Mouse (Mus musculus) liver, embryonic 14.5 days (tissue): ENCODE measurements around the gene Trim16. TPM values are rescaled to one million over a fixed set of nuclear protein-coding genes. Genes with fewer than 3 reads are reported as not detected.

ENCODE experiments used
- ATAC-seq: fragments of 200-750 bp; cut with Nextera tagmentation; 2 replicates; pipeline ENCODE4 v1.8.0; 2017; ENCODE audit warnings: moderate number of reproducible peaks, mild to moderate bottlenecking, moderate library complexity; ENCODE audit not compliant: insufficient read depth
- DNase-seq, 3 experiments: peaks; one replicate each; pipeline ENCODE4 v3.0.0-alpha.2; 2012 to 2013; ENCODE audit warnings: low read depth in 3 of 3, low spot score in 3 of 3
- H3K27ac ChIP-seq: fragments of 300-500 bp; sonication (generic); 2 replicates; pipeline ENCODE4 v1.5.1; 2014; ENCODE audit warnings: moderate library complexity, mild to moderate bottlenecking, control low read depth, inconsistent platforms
- H3K27me3 ChIP-seq: fragments of 300-500 bp; sonication (generic); 2 replicates; pipeline ENCODE4 v1.6.1; 2014; ENCODE audit warnings: mild to moderate bottlenecking, low read length, moderate library complexity; ENCODE audit not compliant: control insufficient read depth, insufficient read depth
- H3K36me3 ChIP-seq: fragments of 300-500 bp; sonication (generic); replicated peaks from 2 replicates; pipeline ENCODE4 v1.6.1; 2014; ENCODE audit warnings: low read depth; ENCODE audit not compliant: control insufficient read depth, insufficient read depth
- H3K4me1 ChIP-seq, 2 experiments: fragments of 200-500 bp in 1 of 2; fragments of 300-500 bp in 1 of 2; sonication (generic) in 1 of 2; replicated peaks; 2 replicates each; pipeline ENCODE4 v1.6.1; 2012 to 2014; ENCODE audit warnings: antibody characterized with exemption in 1 of 2, inconsistent platforms in 1 of 2, low read length in 1 of 2; ENCODE audit not compliant: control insufficient read depth in 2 of 2, insufficient read depth in 2 of 2
- H3K4me2 ChIP-seq: fragments of 300-500 bp; sonication (generic); 2 replicates; pipeline ENCODE4 v1.6.1; 2014; ENCODE audit warnings: low read depth, mild to moderate bottlenecking, control low read depth, moderate library complexity
- H3K4me3 ChIP-seq, 2 experiments: fragments of 200-500 bp in 1 of 2; fragments of 300-500 bp in 1 of 2; sonication (generic) in 1 of 2; 2 replicates each; pipeline ENCODE4 v1.5.1; 2012 to 2014; ENCODE audit warnings: low read depth in 2 of 2, low read length in 2 of 2, mild to moderate bottlenecking in 2 of 2, control low read depth in 1 of 2, inconsistent platforms in 1 of 2, moderate library complexity in 1 of 2; ENCODE audit not compliant: insufficient read depth in 1 of 2
- H3K9ac ChIP-seq: fragments of 300-500 bp; sonication (generic); replicated peaks from 2 replicates; pipeline ENCODE4 v1.6.1; 2014; ENCODE audit warnings: mild to moderate bottlenecking, control low read depth, moderate library complexity
- H3K9me3 ChIP-seq: fragments of 300-500 bp; sonication (generic); 2 replicates; pipeline ENCODE4 v1.6.1; 2016; ENCODE audit warnings: low read length, mixed read lengths; ENCODE audit not compliant: control insufficient read depth
- CTCF ChIP-seq: IDR thresholded peaks from 2 replicates; pipeline ENCODE4 v1.5.1; 2016; ENCODE audit warnings: antibody characterized with exemption, low read depth, control low read depth
- EP300 ChIP-seq: IDR thresholded peaks from 2 replicates; pipeline ENCODE4 v1.6.1; 2016; ENCODE audit warnings: antibody characterized with exemption, low read depth
- WGBS: fragments of 180-500 bp; shearing (Covaris S2); extraction: QIAGEN DNeasy Blood & Tissue Kit; methylation state at CpG from one replicate; pipeline ENCODE4 v1.1.7; 2014; ENCODE audit not compliant: insufficient replicate concordance; 5-methylcytosine and 5-hydroxymethylcytosine counted together
- polyA plus RNA-seq, 2 experiments: library from polyadenylated mRNA; depleted of rRNA in 1 of 2; stranded (reverse) in 1 of 2; unstranded in 1 of 2; fragments of >200 nt; fragmentation: Nextera tagmentation in 1 of 2; extraction: Ambion mirVana in 1 of 2; gene quantifications; 2 replicates each; pipeline versions ENCODE4 v1.2.1 to v1.2.3; 2012 to 2014

The Trim16 gene
- polyA plus RNA-seq, 2 experiments = 0.39 to 0.43 TPM

DNA sequence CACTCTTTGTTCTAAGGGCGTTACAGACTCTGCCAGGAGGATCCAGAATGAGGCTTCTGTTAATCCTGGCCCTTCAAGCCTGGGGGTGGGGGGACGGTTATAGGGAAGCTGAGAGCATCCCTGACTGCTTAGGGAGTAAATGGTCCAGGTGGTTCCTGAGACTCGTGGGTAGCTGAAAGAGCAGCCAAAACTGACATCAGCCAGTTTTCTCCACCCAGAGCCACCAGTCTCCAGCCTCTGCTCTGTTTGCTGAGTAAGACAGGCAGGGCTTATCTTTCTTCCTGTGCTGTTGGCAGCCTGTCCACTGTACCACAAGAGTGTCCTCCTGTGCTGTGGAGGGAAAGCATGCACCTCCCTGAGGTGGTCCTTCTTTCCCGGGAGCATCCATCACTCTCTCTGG lies 5.4 kb upstream of the Trim16 start:
- peaks cover 2 to 8% of the 10 kb centered on the region in 2 experiments; a peak in 2 of 4 replicates for H3K4me1 ChIP-seq
- no peaks in the 10 kb centered on the region for H3K9me3 ChIP-seq
- no peaks in the 10 kb centered on the region for H3K27me3 ChIP-seq
- no peak overlapping the region for H3K4me3 ChIP-seq
- TF ChIP-seq CTCF (no peak), EP300 (no peak)
- no peak for ATAC-seq
- no peak overlapping the region for H3K27ac ChIP-seq
- no peak overlapping the region for H3K4me2 ChIP-seq
- no peak overlapping the region for H3K9ac ChIP-seq
- 30% methylated on average over 4 of the region's 4 CpGs for WGBS
- DNase-seq = no peak
- H3K36me3 ChIP-seq = no peaks in the 10 kb centered on the region

DNA sequence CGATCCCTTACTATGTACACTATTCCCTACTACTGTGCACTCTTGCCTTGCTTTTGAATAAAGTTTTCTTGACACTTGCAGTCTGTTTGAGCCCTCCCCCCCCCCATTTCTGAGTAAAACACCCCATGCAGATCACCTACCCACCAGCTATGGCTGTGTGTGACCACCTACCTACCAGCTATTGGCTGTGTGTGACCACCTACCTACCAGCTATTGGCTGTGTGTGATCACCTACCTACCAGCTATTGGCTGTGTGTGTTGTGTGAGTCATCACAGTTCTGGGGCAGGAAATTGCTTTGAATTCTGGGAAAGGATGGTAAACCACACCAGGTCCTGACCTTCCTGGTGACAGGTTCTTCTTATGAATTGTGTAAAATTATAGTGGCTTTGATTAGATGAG lies 4.6 kb upstream of the Trim16 start:
- peaks cover 2 to 13% of the 10 kb centered on the region in 2 experiments; a peak in 2 of 4 replicates for H3K4me1 ChIP-seq
- no peak for DNase-seq
- no peak overlapping the region for H3K4me2 ChIP-seq
- no peaks in the 10 kb centered on the region for H3K36me3 ChIP-seq
- no peak overlapping the region for H3K9ac ChIP-seq
- no peaks in the 10 kb centered on the region for H3K9me3 ChIP-seq
- ATAC-seq = no peak
- WGBS = 52% methylated on average over 1 of the region's 1 CpGs
- H3K27ac ChIP-seq = no peak overlapping the region
- no peak for TF ChIP-seq EP300
- TF ChIP-seq CTCF = no peak
- no peaks in the 10 kb centered on the region for H3K27me3 ChIP-seq
- no peak overlapping the region for H3K4me3 ChIP-seq

DNA sequence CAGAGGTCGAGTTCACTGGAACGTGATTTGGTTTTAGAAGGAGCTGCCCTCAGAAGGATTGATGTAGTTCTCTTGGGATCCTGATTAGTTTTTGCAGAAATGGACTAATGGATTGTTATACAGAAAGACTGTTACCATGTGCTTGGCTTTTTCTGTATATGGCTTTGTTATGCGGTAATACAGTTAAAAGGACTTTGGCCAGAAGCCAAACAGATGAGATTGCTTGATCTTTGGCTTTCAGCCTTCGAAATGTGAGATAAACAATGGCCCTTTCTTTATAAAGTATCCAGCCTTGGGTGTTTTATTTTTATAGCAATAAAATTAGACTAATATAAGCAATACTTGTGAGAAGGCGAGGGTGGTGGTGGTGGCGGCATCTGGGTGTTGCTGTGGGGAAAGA lies 3.4 kb upstream of the Trim16 start:
- Histone ChIP-seq H3K9ac (no peak overlapping the region), H3K4me2 (no peak overlapping the region), H3K9me3 (no peaks in the 10 kb centered on the region), H3K4me1 (peaks cover 2 to 18% of the 10 kb centered on the region in 2 experiments; a peak in 2 of 4 replicates), H3K36me3 (no peaks in the 10 kb centered on the region), H3K4me3 (no peak overlapping the region), H3K27ac (no peak overlapping the region), H3K27me3 (no peaks in the 10 kb centered on the region)
- ATAC-seq = no peak
- 60% methylated on average over 6 of the region's 6 CpGs for WGBS
- DNase-seq = no peak
- no peak for TF ChIP-seq EP300
- TF ChIP-seq CTCF = no peak

DNA sequence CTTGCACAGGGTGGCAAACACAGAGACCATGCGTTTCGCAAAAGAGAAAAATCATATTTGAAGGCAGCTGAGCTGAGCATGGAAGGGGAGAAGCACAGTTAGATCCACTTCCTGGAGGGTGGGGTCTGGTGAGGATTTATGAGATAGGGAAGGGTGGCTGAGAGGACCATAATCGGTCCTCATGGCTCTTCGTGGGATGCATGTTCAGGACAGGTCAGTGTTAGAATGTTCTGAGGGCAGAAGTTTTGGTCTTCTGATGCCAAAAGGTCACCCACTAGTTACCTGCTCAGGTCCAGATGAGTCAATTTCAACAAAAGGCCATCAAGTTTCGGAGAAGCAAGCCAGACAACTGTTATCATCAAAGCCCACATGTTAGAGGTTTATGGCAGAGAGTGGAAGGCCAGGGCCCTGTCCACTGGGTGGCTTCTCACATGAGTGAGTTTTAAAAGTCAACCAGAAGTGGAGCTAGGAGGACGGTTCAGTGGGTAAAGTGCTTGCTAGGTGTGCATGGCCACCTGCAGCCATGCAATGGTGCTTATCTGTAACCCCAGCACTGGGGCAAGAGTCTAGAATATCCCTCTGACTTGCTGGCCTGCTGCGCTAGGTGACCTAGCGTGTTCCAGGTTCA lies 858 bp upstream of the Trim16 start:
- Histone ChIP-seq H3K27ac (no peak overlapping the region), H3K36me3 (no peaks in the 10 kb centered on the region), H3K4me1 (peaks cover 2 to 21% of the 10 kb centered on the region in 2 experiments; a peak in 2 of 4 replicates), H3K9me3 (no peaks in the 10 kb centered on the region), H3K4me2 (no peak overlapping the region), H3K27me3 (no peaks in the 10 kb centered on the region; the same call in 1 of the 2 replicates), H3K9ac (no peak overlapping the region), H3K4me3 (no peak overlapping the region)
- DNase-seq = no peak
- 40% methylated on average over 8 of the region's 8 CpGs for WGBS
- TF ChIP-seq EP300 (no peak), CTCF (no peak)
- no peak for ATAC-seq

GRCm38 (mm10) chr11:62820661-62821437 lies 818 bp downstream of the Trim16 start:
- Histone ChIP-seq H3K27ac (no peak overlapping the region), H3K4me3 (peak overlapping the region; percentile 17 to 22; a peak in 3 of 4 replicates), H3K4me2 (peak overlapping the region; percentile 53), H3K9me3 (no peaks in the 10 kb centered on the region), H3K27me3 (no peaks in the 10 kb centered on the region; the same call in 1 of the 2 replicates), H3K9ac (no peak overlapping the region), H3K36me3 (no peaks in the 10 kb centered on the region), H3K4me1 (peaks cover 2 to 21% of the 10 kb centered on the region in 2 experiments; a peak in 2 of 4 replicates)
- WGBS = 8% methylated on average over 16 of the region's 16 CpGs
- ATAC-seq = no peak
- TF ChIP-seq EP300 = no peak
- TF ChIP-seq CTCF = no peak
- no peak for DNase-seq
